Mouse (Mus musculus) E14TG2a.4 (cell line): ENCODE data around the gene Upb1.

Source experiments
- CTCF ChIP-seq: conservative IDR thresholded peaks from 2 replicates; pipeline ENCODE4 v1.5.1; 2014; ENCODE audit warnings: low read length
- NANOG ChIP-seq: IDR thresholded peaks from 2 replicates; pipeline ENCODE4 v1.6.1; 2014; ENCODE audit warnings: borderline replicate concordance, low read length, mixed read lengths
- POU5F1 ChIP-seq: IDR thresholded peaks from 2 replicates; pipeline ENCODE4 v1.6.1; 2014; ENCODE audit warnings: low read length, borderline replicate concordance

DNA sequence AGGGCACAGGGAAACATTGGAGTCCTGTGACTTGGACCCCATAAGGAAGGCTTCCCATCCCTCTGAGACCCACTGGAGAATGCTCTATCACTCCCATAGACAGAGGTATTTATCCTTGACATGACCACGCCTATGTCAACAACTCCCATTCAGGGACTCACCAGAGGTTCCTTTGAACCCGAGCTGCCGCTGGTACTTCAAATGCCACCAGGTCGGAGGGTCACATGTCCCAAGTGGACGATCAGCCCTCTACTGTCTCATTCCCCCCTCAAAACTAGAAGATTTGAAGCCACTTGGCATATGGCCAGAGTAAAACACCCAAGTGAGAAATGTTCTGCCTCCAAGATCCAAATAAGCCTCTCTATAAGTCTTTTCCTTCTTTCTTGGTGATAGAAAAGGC lies 73.7 kb downstream of the Upb1 start:
- TF ChIP-seq POU5F1 (no peak), CTCF (no peak), NANOG (no peak)
